Mouse (Mus musculus) monocyte, adult 5-6 weeks (primary cell): Measurements from ENCODE around the gene Mthfr. TPM values are rescaled to one million over a fixed set of nuclear protein-coding genes. Genes with fewer than 3 reads are reported as not detected.

Experiments
- total RNA-seq: library from RNA; stranded (forward); fragments of 200-1000, 200-491, 200-594 nt; gene quantifications from 3 replicates; pipeline ENCODE4 v1.2.3, GENCODE M21; 2017

Gene Mthfr
- total RNA-seq, 1 experiment from 2014 or later, result 8.7 TPM

Other genes with a start within 250 kb of the Mthfr start
- 29.2 to 47.8 TPM (median 38.2 TPM) in 3 replicates for gene Zfp984, start 229.3 kb upstream of the Mthfr start, total RNA-seq
- gene Zfp933, start 190.7 kb upstream of the Mthfr start, total RNA-seq, result 5.8 to 14.7 TPM (median 11.8 TPM) in 3 replicates
- 26.5 to 65.0 TPM (median 45.3 TPM) in 3 replicates for gene Miip, start 170.3 kb upstream of the Mthfr start, total RNA-seq
- gene Fv1, start 170.1 kb upstream of the Mthfr start, total RNA-seq, result 7.9 to 21.2 TPM (median 15.1 TPM) in 3 replicates
- gene Mfn2, start 134.4 kb upstream of the Mthfr start, total RNA-seq, result 12.1 to 32.5 TPM (median 24.6 TPM) in 3 replicates
- gene Plod1, start 102.3 kb upstream of the Mthfr start, total RNA-seq, result 11.0 to 12.8 TPM (median 12.7 TPM) in 3 replicates
- 41.3 to 61.2 TPM (median 48.2 TPM) in 3 replicates for gene 2510039O18Rik, start 98.2 kb upstream of the Mthfr start, total RNA-seq
- gene Nppb, start 53.3 kb upstream of the Mthfr start, total RNA-seq, result not detected in 3 replicates
- gene Nppa, start 38.4 kb upstream of the Mthfr start, total RNA-seq, result not detected in 3 replicates
- gene Clcn6, start 256 bp upstream of the Mthfr start, total RNA-seq, result 6.5 to 18.0 TPM (median 6.7 TPM) in 3 replicates
- gene Agtrap, start 49.0 kb downstream of the Mthfr start, total RNA-seq, result 24.7 to 50.7 TPM (median 27.8 TPM) in 3 replicates
- 1.5 to 7.6 TPM (median 6.4 TPM) in 3 replicates for gene Mad2l2, start 91.3 kb downstream of the Mthfr start, total RNA-seq
- gene Draxin, start 91.6 kb downstream of the Mthfr start, total RNA-seq, result 0.29 to 3.1 TPM in 2 of 3 replicates, not detected in the other
- 12.7 to 17.3 TPM (median 13.8 TPM) in 3 replicates for gene Fbxo6, start 113.1 kb downstream of the Mthfr start, total RNA-seq
- 1.5 to 3.5 TPM (median 2.6 TPM) in 3 replicates for gene Fbxo44, start 121.4 kb downstream of the Mthfr start, total RNA-seq
- not detected in 3 replicates for gene Fbxo2, start 121.5 kb downstream of the Mthfr start, total RNA-seq
- gene Disp3, start 248.9 kb downstream of the Mthfr start, total RNA-seq, result not detected in 3 replicates